28 mouse cellular contexts compared by ENCODE assay signal in genomic region chr13:118742788-118743187, GRCm38 (mm10).
"Had no signal": no experiment of that assay in that cellular context is flagged by ENCODE, and none has a peak within 500 bp of the region (broad histone marks: within the 10 kb centered on the region; RNA-seq: fewer than 3 reads in every experiment).

No protein-coding gene starts in this region.

- H3K9me3 ChIP-seq: embryonic facial prominence, embryonic 10.5 days; embryonic facial prominence, embryonic 12.5 days; embryonic facial prominence, embryonic 13.5 days; embryonic facial prominence, embryonic 15.5 days; forebrain, embryonic 10.5 days; forebrain, embryonic 12.5 days; forebrain, embryonic 13.5 days; forebrain, embryonic 15.5 days had no signal

- H3K27ac ChIP-seq: embryonic facial prominence, embryonic 10.5 days; embryonic facial prominence, embryonic 12.5 days; embryonic facial prominence, embryonic 13.5 days; embryonic facial prominence, embryonic 15.5 days; forebrain, embryonic 10.5 days; forebrain, embryonic 12.5 days; forebrain, embryonic 13.5 days; forebrain, embryonic 15.5 days; gastrocnemius, adult 2 months had no signal

- DNase-seq: cerebellum, adult 2 months; cerebellum, adult 8-10 months; cerebellum, adult 9-10 months; cerebellum, adult 9-11 months; cerebellum, postnatal 10 days; cerebellum, postnatal 14 days; cerebellum, postnatal 25 days; cerebellum, postnatal 36 days; embryo, embryonic 11 days; forebrain, postnatal 0 days; gastrocnemius, adult 2 months; gastrocnemius, postnatal 10 days; gastrocnemius, postnatal 14 days; gastrocnemius, postnatal 25 days; gastrocnemius, postnatal 36 days; heart, adult 11 months; heart, adult 18-20 months had no signal

- H3K36me3 ChIP-seq: embryonic facial prominence, embryonic 10.5 days; embryonic facial prominence, embryonic 12.5 days; embryonic facial prominence, embryonic 13.5 days; embryonic facial prominence, embryonic 15.5 days; forebrain, embryonic 10.5 days; forebrain, embryonic 12.5 days; forebrain, embryonic 15.5 days had no signal

- H3K27me3 ChIP-seq: embryonic facial prominence, embryonic 12.5 days; embryonic facial prominence, embryonic 13.5 days; embryonic facial prominence, embryonic 15.5 days; forebrain, embryonic 12.5 days; forebrain, embryonic 13.5 days; forebrain, embryonic 15.5 days had no signal

- ATAC-seq: forebrain, embryonic 13.5 days; forebrain, embryonic 14.5 days; forebrain, embryonic 15.5 days; forebrain, embryonic 16.5 days; forebrain, postnatal 0 days had no signal

- H3K9ac ChIP-seq: embryonic facial prominence, embryonic 12.5 days; embryonic facial prominence, embryonic 13.5 days; embryonic facial prominence, embryonic 15.5 days; forebrain, embryonic 12.5 days; forebrain, embryonic 13.5 days; forebrain, embryonic 15.5 days; forebrain, postnatal 0 days had no signal

- H3K4me1 ChIP-seq: embryonic facial prominence, embryonic 12.5 days; embryonic facial prominence, embryonic 13.5 days; embryonic facial prominence, embryonic 15.5 days; forebrain, embryonic 12.5 days; forebrain, embryonic 13.5 days; forebrain, embryonic 15.5 days had no signal

- H3K4me3 ChIP-seq: embryonic facial prominence, embryonic 10.5 days; embryonic facial prominence, embryonic 12.5 days; embryonic facial prominence, embryonic 13.5 days; embryonic facial prominence, embryonic 15.5 days; erythroblast, embryonic 14.5 days; forebrain, embryonic 10.5 days; forebrain, embryonic 12.5 days; forebrain, embryonic 13.5 days; forebrain, embryonic 15.5 days; gastrocnemius, adult 2 months had no signal

- H3K4me2 ChIP-seq: embryonic facial prominence, embryonic 12.5 days; embryonic facial prominence, embryonic 13.5 days; embryonic facial prominence, embryonic 15.5 days; forebrain, embryonic 12.5 days; forebrain, embryonic 13.5 days; forebrain, embryonic 15.5 days had no signal
